Mouse (Mus musculus) lung, adult 2 months (tissue): ENCODE measurements around the gene Tmem18. TPM values are rescaled to one million over a fixed set of nuclear protein-coding genes. Genes with fewer than 3 reads are reported as not detected.

Experiments
- DNase-seq: peaks from one replicate; pipeline ENCODE4 v3.0.0; 2022
- H3K4me1 ChIP-seq: fragments of 200-500 bp; 2 replicates; pipeline ENCODE4 v1.6.1; 2011; ENCODE audit warnings: low read length; ENCODE audit not compliant: control insufficient read depth, insufficient read depth
- H3K4me3 ChIP-seq: fragments of 200-500 bp; replicated peaks from 2 replicates; pipeline ENCODE3; 2011; ENCODE audit warnings: low read depth, mild to moderate bottlenecking, control low read depth, low read length; ENCODE audit errors: extremely low read depth
- CTCF ChIP-seq: fragments of 200-500 bp; IDR thresholded peaks from 2 replicates; pipeline ENCODE4 v1.5.1; 2011; ENCODE audit warnings: mild to moderate bottlenecking, low read length, control low read depth; ENCODE audit not compliant: insufficient read depth
- POLR2A ChIP-seq: fragments of 200-500 bp; IDR thresholded peaks from 2 replicates; pipeline ENCODE4 v1.6.1; 2011; ENCODE audit warnings: low read depth, mild to moderate bottlenecking, control low read depth, low read length, borderline replicate concordance; ENCODE audit errors: extremely low read depth
- whole genome bisulfite sequencing: fragments of 180-500 bp; shearing (Covaris S2); methylation state at CpG from one replicate; pipeline ENCODE4 v1.1.7; 2018; 5-methylcytosine and 5-hydroxymethylcytosine counted together
- polyA plus RNA-seq: library from polyadenylated mRNA; depleted of rRNA; stranded (reverse); fragments of >200 nt; gene quantifications from 2 replicates; pipeline ENCODE4 v1.2.3, GENCODE M21; 2012

Tmem18 gene
- polyA plus RNA-seq, 1 experiment = 18.8 TPM

- WGBS = 38% methylated on average over 8 of the region's 8 CpGs
- H3K4me3 ChIP-seq = no peak overlapping the region
- TF ChIP-seq POLR2A (no peak), CTCF (peak; percentile 75)
- peak; percentile 21 for DNase-seq
- no peaks in the 10 kb centered on the region for H3K4me1 ChIP-seq
Observed at GRCm38 (mm10) chr12:30596818-30597407, 12.7 kb downstream of the Tmem18 start.

- DNase-seq = no peak
- no peaks in the 10 kb centered on the region for H3K4me1 ChIP-seq
- WGBS = 6% methylated on average over 3 of the region's 3 CpGs
Observed at GRCm38 (mm10) chr12:30598955-30599354, 14.7 kb downstream of the Tmem18 start.

GRCm38 (mm10) chr12:30599474-30599873, 15.2 kb downstream of the Tmem18 start:
- TF ChIP-seq CTCF (no peak), POLR2A (no peak)
- Histone ChIP-seq H3K4me3 (no peak overlapping the region), H3K4me1 (no peaks in the 10 kb centered on the region)
- no peak for DNase-seq
- WGBS = 41% methylated on average over 2 of the region's 2 CpGs

More at GRCm38 (mm10) chr12:30598955-30599354, 14.7 kb downstream of the Tmem18 start:
- H3K4me3 ChIP-seq = no peak overlapping the region
- TF ChIP-seq CTCF (no peak), POLR2A (no peak)

GRCm38 (mm10) chr12:30599997-30600396, 15.8 kb downstream of the Tmem18 start:
- no peak overlapping the region for H3K4me3 ChIP-seq
- no peaks in the 10 kb centered on the region for H3K4me1 ChIP-seq
- 50% methylated on average over 2 of the region's 2 CpGs for WGBS
- no peak for TF ChIP-seq POLR2A
- no peak for TF ChIP-seq CTCF
- DNase-seq = no peak

- H3K4me1 ChIP-seq = no peaks in the 10 kb centered on the region
- H3K4me3 ChIP-seq = no peak overlapping the region
- no peak for TF ChIP-seq CTCF
- TF ChIP-seq POLR2A = no peak
- no peak for DNase-seq
- 73% methylated on average over 9 of the region's 9 CpGs for WGBS
Observed at GRCm38 (mm10) chr12:30604012-30604411, 19.8 kb downstream of the Tmem18 start.

- no peaks in the 10 kb centered on the region for H3K4me1 ChIP-seq
- WGBS = 84% methylated on average over 6 of the region's 6 CpGs
- no peak for DNase-seq
- H3K4me3 ChIP-seq = no peak overlapping the region
- no peak for TF ChIP-seq POLR2A
- no peak for TF ChIP-seq CTCF
Observed at GRCm38 (mm10) chr12:30604876-30605275, 20.6 kb downstream of the Tmem18 start.

GRCm38 (mm10) chr12:30605941-30606340, 21.7 kb downstream of the Tmem18 start:
- DNase-seq = peak; percentile 25
- WGBS = 70% methylated on average over 6 of the region's 6 CpGs

GRCm38 (mm10) chr12:30606743-30607142, 22.5 kb downstream of the Tmem18 start:
- H3K4me1 ChIP-seq = no peaks in the 10 kb centered on the region
- 46% methylated on average over 8 of the region's 8 CpGs for WGBS
- no peak for TF ChIP-seq CTCF
- TF ChIP-seq POLR2A = no peak
- no peak for DNase-seq
- no peak overlapping the region for H3K4me3 ChIP-seq

More at GRCm38 (mm10) chr12:30605941-30606340, 21.7 kb downstream of the Tmem18 start:
- Histone ChIP-seq H3K4me1 (no peaks in the 10 kb centered on the region), H3K4me3 (no peak overlapping the region)
- TF ChIP-seq POLR2A = no peak
- no peak for TF ChIP-seq CTCF

GRCm38 (mm10) chr12:30618425-30618824, 34.2 kb downstream of the Tmem18 start:
- Histone ChIP-seq H3K4me3 (no peak overlapping the region), H3K4me1 (no peaks in the 10 kb centered on the region)
- TF ChIP-seq POLR2A = no peak
- no peak for TF ChIP-seq CTCF
- DNase-seq = no peak
- 32% methylated on average over 8 of the region's 8 CpGs for WGBS

- Histone ChIP-seq H3K4me3 (no peak overlapping the region), H3K4me1 (no peaks in the 10 kb centered on the region)
- WGBS = 44% methylated on average over 5 of the region's 5 CpGs
- DNase-seq = no peak
- no peak for TF ChIP-seq CTCF
- no peak for TF ChIP-seq POLR2A
Observed at GRCm38 (mm10) chr12:30628466-30628865, 44.2 kb downstream of the Tmem18 start.
